Mouse (Mus musculus) cerebral cortex, adult 2 months (tissue): ENCODE data around the gene Csrnp1.

Experiments
- WGBS: fragments of 180-500 bp; shearing (Covaris S2); methylation state at CpG from one replicate; pipeline ENCODE4 v1.1.7; 2018; 5-methylcytosine and 5-hydroxymethylcytosine counted together

The Csrnp1 gene

DNA sequence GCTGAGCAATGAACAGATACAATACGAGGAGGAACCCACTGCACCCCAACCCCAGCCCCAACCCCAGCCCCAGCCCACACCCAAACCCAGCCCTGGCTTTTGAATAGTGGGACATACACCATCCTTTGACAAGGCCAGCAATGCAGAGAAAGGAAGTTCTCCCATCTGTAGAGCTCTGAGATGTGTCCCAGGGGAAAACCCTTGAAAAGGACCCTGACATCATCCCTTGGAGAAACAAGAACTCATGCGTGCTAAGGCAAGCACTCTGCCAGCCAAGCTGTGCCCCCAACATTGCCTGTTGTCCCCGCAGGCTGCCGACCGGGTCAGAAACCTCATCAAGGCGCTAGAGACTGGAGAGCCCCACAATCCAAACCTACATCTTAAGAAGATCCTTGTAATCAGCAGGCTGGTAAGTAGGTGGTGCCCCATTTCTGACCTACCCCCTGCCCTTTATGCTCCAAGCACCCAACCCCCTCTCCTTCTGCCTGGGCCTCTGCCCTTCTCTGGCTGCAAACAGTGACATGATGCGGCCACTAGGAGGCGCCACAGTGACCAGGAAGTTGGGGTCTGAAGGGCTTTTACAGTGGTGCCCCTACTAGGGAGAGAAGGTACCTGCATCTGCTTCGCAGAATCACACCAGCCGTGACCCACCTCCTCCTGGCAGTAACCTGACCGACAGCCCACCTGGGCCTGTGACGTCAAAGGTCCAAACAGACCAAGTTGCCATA, 39.1 kb downstream of the Csrnp1 start:
- WGBS, result 78% methylated on average over 12 of the region's 12 CpGs

DNA sequence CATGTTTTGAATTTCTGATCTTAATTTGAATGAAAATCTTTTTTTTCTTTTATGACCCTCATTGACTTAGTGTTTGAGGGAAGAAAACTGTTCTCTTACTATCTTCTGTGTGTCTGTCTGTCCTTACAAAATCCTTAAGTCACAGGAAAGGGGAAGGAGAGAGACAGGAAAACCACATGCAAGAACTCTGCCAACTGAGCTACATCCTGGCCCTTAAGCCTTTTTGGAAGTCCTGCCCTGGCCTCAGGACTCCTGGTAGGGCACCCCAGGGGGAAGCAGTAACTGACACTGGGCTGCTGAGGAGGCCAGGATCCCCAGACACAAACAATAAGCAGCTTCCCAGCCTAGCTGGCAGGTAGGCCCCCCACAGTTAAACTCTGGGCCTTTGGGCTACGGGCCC, 41.1 kb downstream of the Csrnp1 start:
- 78% methylated on average over 1 of the region's 1 CpGs for WGBS

DNA sequence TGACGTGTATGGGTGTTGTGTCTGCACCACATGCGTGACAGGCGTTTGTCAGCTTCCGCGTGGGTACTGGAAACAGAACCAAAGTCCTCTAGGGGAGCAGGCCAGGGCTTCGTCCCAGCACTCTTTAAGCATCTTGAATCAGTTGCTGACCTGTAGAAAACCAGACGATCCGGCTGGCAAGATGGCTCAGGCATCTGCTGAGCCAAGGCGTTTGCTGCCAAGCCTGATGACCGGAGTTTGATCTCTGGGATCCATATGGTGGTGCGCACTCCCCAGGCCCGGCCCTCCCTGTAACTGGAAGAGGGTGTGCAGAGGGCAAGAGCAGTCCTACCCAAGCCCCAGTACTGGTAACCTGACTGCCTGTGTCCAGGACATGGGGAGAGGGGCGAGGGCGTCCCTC, 42.6 kb downstream of the Csrnp1 start:
- WGBS, result 81% methylated on average over 14 of the region's 14 CpGs

DNA sequence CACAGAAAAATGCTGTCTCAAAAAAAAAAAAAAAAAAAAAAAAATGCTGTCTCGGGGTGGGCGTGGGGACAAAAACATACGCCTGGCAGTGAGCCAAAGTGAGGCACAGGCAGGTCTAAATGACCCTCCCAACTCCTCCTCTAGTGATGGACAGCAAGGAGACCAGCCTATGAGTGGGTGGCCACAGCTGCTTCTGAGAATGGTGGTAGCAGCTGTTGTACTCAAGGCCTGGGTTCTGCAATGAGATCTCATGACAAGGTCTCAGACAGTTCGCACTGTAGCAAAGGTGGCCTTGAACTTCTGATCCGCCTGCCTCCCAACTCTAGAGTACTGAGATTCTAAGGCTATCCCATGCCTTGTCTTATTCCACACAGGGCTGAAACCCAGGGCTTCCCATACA, 43.1 kb downstream of the Csrnp1 start:
- WGBS, result 68% methylated on average over 5 of the region's 5 CpGs

DNA sequence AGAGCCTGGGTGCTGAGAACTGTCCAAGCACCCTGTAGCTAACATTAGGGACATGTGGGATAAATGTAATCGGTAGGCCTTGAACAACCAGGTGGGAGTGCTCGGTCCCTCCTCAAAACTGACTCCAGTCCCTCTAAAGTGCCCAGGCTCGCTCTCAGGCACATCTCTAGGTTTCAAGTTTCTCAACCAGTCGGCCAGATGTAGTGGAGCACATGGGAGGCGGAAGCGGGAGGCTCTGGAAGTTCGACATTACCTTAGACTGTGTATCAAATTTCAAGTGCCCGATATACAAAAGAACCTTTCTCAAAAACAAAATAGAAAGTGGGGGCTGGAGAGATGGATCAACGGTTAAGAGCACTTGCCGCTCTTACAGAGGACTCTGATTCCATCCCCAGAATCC, 44.8 kb downstream of the Csrnp1 start:
- 77% methylated on average over 10 of the region's 10 CpGs for WGBS

DNA sequence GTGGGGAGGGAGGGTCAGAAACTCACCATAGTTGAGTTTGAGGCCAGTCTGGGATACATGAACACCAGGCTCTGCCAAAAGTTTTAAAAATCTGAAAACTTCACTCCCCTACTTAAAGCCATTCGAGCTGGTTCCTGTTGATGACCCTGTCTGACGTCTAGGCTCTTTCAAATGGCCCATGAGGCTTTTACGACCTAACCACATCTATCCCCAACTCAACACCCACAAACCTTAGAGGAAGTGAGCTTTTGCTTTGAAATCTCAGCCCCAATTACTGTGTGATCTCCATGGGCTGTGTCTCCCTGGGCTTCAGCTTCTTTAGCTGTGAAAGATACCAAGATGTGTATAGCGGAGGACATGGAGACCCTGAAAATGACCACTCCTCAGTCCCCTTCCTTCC, 46.0 kb downstream of the Csrnp1 start:
- 80% methylated on average over 4 of the region's 4 CpGs for whole genome bisulfite sequencing

DNA sequence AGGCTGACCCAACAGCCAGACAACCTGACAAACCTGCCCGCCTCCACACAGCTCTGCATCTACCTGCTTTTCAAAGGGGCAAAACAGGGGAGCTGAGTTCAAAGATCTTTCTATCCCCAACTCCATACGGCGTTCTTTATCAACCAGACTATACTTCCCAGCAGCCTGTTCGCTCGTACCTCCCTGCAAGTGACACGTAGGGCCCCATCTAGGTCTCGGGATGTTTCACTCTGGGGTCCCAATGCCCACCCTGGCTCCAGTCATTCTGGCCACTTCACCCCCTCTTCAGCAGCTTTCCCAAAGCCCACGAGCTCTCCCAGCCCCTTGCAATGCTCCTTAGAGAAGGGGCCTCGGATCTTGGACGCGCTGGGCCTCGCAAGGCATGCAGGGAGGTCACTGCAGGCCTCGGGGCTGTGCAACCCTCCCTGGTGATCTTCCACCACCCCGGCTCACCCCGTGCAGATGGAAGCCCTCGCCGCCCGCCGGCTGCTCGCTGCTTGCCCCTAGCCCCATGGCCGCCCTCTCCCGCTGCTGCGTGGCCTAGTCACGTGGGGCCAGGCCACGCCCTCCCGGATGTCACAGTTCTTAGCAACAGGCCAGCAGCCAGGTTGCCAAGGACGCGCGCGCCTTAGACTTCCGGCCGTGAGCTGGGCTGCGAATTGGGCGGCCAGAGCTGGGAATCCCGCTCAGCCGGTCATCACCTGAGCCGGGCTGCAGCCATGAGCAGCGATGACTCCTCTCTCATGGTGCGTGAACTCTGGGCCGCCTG, 47.3 kb downstream of the Csrnp1 start, which contains the start of the genes Gorasp1 and Ttc21a:
TSS of gene Gorasp1 (minus strand) at position 561 of the 769 bp plus-strand sequence.
TSS of gene Ttc21a (plus strand) at position 602 of the 769 bp plus-strand sequence.
- WGBS, result under 1% methylated on average over 40 of the region's 40 CpGs

DNA sequence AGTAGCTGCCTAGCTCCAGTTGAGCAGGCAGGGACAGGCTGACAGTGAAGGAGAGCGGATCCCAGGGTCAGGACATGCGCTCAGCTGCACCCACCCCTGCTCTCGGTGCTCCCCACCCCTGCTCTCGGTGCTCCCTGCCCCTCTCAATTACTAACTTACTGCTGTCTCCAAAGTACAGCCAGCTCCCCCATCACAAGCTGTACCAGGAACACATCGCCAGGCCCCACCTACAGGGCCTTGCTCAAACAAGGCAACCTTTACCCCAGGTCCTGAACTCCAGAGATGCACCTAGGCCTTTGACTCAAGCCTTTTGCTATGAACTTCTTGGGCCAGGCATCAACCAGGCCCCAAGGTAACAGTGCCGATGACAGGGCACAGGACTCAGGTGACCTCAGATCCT, 50.8 kb downstream of the Csrnp1 start:
- WGBS, result 94% methylated on average over 6 of the region's 6 CpGs

DNA sequence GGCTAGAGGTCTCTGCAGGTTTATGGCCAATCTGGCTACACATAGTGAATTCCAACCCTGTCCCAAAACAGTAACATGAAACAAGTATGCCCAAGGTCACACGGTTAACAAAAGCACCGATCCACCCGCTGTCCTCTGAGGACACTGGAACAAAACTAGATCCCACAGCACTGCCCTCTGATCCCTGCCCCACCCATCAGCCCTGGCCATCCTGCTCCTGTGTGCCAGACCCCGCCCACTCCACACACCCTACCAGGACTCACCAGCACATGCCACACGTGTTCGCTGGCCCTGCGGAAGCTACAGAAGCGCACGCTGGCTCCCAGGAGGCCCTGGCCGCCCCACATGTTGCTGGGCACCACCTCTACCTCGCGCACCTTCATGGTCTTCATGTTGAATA, 52.1 kb downstream of the Csrnp1 start:
- 89% methylated on average over 12 of the region's 12 CpGs for WGBS

DNA sequence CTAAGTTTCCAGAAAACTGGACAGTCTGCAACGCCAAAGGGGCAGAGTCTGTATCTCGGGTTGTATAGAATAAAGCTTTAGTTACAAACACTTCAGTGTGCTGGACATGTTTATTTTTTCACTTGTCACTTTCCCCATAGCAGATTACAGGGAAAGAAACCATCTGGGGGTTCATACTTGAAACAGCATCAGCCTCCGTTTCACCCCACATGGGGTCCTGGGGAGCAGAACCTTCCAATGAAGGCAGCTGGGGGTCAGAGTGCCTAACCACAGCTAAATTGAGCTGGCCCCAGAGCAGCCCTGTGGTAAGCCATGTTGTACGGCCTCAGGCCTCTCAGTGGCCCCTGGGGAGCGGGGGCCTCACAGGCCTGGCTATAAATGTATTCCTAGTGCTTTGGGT, 58.0 kb downstream of the Csrnp1 start:
- WGBS, result 84% methylated on average over 5 of the region's 5 CpGs

DNA sequence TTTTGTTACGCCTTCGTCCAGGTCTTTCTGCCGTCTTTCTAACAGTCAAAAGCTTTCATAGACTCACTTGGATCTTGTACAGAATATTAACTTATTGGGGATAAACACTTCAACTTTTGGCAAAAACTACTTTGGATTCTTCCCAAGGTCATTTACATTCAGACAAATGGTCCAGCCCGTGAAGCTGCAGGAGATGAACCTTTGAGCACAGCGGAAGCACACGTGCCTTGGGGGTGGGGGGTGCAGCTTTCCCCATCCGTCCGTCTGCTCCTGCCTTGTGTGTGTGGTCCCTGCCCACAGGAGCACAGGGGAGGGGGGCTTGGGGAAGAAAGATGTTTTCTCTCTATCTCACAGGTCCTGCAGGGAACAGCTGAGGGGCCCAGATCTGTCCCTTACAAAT, 58.7 kb downstream of the Csrnp1 start:
- WGBS, result 50% methylated on average over 8 of the region's 8 CpGs

DNA sequence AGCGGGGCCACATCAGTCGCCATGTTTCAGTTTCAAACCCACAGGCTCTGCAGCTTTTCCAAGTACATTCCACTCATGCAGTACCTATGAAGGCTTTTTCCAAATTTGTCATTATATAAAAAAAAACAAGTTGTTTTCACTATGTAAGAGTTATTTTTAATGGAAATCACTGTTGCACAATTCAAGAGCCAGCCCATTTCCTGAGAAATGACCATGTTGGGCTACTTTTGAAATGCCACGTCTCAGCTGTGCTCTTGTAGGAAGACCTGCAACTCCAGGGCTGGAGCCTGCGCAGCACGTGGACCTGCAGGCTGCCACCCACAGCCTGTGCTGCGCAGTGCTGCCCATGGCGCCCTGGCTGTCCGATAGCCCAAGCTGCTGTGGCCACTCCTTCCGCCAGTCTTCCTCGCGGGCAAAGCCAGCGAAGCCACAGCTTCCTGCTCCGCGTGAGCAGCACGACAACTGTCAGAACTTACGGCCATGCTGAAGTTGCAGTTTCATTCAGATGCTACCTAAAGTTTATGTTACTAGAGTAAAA, 59.3 kb downstream of the Csrnp1 start:
- 75% methylated on average over 16 of the region's 16 CpGs for WGBS

DNA sequence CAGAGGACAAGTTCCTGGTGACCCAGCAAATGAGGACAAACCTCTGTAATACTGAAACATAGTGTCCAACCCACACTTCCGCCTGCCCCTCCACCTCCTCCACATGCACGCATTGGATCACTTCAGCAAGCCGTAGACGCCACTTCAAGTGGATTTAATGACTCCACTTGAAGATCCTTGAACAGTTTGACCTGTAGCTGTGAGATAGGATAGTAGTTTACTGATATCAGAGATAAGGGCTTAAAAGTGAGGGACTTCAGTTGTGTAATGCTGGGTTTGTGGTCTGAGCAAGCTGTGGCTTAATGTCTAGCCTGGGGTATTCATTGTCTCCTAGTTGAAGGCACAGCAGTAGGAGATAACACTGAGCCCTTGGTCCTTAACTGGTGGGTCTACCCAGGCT, 61.0 kb downstream of the Csrnp1 start:
- 74% methylated on average over 4 of the region's 4 CpGs for WGBS
